Mouse (Mus musculus): ENCODE results near the gene Pcsk5.

DNA sequence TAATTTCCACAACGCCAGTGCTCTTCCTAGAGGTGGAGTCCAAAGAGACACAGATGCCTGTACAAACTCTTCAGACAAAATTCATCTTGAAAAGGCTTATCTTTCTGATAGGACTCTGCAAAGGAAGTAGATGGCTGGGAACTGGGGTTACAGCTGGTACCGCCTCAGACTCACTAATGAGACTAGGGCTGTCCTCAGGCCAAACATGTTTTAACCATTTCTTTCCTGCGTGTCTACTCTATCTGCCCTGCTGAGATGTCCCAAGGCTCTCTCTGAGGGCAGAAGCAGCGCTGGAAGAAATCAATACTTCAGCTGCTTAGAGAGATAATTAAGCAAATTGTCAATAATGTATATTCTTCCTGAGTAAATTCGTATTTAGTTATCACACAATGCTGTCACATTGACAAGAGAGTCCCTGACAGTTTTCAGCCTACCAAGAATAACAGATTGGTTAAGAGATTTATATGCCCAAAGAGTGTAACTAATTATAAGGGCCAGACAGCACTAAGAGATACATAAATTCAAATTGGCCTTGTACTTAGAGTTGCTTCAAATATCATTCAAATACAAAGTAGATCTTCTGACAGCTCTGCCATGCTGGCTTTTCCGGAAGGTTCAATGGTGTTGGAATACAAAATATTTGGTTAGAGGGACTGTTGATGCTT lies 355.2 kb downstream of the Pcsk5 start:
- TF ChIP-seq CTCF (IDR thresholded peaks at IDR 0.05; ENCODE audit: extremely low read depth, insufficient read length, insufficient replicate concordance, low read depth, low read length) (no peak), POLR2A (IDR thresholded peaks at IDR 0.05; ENCODE audit: low read depth, low read length) (no peak)
